Mouse (Mus musculus) liver, embryonic 14.5 days (tissue): Measurements from ENCODE around the gene Sdr42e1.

ENCODE experiments used
- CTCF ChIP-seq: IDR thresholded peaks from 2 replicates; pipeline ENCODE4 v1.5.1; 2016; ENCODE audit warnings: antibody characterized with exemption, low read depth, control low read depth
- EP300 ChIP-seq: IDR thresholded peaks from 2 replicates; pipeline ENCODE4 v1.6.1; 2016; ENCODE audit warnings: antibody characterized with exemption, low read depth

DNA sequence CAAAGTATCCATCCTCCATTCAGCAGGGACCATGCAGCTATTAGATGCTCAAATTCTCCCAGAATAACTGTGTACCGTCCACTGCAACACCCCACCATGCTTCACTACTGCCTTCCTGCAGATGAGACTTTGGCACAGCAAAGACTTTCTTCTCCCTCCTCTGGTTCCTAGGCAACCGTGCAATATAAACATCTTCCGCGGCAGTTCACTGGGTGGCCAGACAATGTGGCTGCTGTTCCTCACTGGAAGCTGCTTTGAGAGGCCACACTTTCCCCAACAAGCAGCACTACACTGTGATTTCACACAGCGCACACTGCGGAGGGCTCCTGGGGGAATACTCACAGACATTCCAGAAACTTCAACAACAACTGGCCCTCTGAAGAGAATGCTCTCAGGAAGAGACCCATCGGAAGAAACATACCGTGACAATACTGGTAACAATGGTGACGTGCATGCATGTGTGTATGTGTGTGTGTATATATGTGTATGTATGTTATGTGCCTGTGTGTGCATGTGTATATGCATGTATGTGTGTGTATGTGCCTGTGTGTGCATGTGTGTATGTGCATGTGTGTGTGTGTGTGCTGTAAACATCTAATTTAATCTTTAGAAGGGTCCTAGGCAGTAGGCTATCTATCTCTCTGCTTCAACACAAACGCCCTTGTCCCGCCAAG is 13.0 kb downstream of the Sdr42e1 start:
- TF ChIP-seq CTCF (no peak), EP300 (no peak)
